Mouse (Mus musculus): ENCODE results near the gene Tbc1d1.

Tbc1d1 gene

DNA sequence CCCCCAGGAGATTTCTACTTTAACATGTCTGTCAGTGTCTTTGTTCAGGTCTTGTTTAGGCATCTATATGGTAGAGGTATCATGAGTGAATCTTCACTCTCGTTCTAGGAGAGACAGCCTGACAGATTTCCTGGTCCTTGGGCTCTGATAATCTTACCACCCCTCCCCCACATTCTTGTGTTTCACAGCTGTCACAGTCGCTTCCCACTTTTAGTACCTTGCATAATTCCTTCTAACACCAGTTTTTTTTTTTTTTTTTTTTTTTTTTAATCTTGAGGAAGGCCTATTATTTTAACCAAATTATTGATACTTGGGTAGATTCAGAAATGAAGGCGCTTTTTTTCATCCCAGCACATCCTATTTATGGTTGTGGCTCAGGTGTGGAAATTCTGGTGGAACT is 81.6 kb downstream of the Tbc1d1 start:
- DNase-seq (ENCODE audit: low read depth, low spot score): no peak

DNA sequence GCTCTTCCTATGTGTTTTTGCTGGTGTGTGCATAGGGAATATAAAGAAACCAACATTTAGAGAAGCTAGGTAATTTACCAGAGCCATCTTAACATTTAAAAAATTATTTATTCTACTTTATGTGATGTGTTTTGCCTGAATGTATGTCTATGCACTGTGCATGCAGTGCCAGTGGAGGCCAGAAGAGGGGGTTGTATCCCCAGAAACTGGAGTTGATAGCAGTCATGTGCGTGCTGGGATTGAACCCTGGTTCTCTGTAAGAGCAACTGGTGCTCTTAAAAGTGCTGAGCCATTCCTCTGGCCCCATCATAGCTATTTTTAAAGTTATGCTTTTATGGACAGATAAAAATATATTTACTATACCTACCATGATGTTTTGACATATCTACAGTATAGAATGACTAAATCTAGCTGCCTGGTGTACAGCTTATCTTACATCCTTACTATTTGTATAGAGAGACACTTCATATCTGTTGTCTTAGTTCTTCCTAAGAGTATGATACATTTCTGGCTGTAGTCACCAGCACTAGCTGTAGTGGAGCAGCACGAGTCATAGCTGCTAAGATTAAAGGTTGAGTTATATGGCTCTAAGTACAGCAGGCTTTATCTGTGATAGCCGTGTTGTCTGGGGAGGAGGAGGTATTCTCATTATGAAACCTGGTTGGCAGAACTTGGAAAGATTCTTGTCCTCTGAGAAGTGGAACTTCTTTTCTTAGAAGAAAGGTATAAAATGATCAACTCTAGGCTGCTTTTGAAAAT is 83.0 kb downstream of the Tbc1d1 start:
- DNase-seq (ENCODE audit: low read depth, low spot score): no peak

DNA sequence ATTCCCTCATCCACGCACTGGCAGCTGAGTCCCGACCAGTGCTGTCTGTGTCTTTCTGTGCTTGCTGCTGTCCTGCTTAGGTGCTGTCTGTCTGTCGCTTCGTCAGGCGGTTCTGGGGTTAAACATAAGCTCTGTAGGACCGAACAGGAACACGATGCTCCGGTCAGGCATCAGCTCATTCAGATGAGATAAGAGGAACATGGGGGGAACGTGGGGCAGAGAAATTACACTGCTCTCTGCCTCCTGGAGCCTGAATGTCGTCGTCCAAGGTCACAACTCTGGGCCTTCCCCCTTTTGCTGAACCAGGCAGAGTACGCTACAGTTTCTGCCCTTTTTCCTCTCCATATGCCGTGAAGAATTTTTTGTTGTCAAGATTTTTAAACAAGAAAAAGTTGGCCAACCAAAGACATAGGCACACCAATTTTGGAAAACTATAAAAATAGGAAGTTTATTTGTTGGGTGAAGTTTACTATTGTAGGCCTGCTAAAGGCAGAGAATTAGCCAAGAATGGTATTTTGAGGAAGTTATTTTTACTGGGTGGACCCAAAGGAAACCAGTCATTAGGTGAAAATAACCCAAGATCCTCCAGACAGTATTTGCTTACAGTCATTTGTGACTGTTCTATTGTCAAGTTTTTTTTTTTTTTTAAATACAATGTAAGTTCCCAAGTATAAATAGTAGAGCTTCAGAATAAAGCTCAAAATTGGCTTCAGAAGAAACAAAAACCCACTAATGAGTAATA is 85.0 kb downstream of the Tbc1d1 start:
- DNase-seq (ENCODE audit: low read depth, low spot score): no peak

DNA sequence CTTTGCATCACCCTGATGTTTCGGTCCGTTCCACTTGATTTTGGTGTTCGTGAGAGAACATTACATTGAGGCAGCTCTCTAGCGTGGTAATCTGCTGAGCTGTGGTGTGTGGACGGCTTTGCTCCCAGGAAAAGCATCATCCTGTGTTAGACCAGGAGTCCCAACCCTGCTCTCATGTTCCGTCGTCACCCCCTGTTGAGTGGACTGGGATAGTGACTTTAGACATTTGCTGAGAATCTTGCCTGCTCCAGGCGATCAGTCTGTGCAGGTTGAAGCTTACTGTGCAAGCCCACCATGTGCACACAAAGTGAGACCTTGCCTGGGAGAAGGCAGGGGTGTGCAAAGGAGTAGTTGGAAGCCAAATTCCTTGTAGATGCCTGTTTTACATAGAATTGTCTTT is 85.8 kb downstream of the Tbc1d1 start:
- no peak for DNase-seq (ENCODE audit: low read depth, low spot score)

DNA sequence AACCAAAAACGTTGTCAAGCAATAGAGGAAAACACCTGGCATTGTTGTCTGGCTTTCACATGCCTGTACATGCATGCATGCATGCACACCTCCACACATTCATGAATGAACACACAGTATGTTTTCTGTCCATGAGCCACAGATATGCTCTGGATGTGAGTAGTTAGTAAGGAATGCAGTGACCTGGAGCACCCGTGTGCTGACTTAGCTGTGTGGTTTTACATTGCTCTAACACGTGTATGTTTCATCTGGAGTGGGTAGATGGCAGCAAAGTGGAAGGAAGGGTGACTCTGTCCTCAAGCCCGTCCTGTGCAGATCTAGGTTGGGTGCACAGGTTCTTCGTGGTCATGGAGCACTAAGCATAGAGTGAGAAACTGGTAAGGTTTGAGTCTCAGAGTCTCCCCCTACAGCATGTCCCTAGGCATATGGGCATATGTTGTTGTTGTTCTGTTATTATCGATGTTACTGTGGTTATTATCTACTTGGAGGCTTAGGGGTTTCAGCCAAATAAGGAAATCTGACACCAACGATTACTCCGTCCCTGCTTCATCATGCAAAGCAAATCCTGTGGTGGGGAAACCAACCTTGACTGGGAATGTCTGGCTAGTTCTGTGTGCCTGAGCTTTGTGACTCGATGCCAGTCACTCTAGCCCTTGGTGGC is 86.8 kb downstream of the Tbc1d1 start:
- no peak for DNase-seq (ENCODE audit: low read depth, low spot score)

DNA sequence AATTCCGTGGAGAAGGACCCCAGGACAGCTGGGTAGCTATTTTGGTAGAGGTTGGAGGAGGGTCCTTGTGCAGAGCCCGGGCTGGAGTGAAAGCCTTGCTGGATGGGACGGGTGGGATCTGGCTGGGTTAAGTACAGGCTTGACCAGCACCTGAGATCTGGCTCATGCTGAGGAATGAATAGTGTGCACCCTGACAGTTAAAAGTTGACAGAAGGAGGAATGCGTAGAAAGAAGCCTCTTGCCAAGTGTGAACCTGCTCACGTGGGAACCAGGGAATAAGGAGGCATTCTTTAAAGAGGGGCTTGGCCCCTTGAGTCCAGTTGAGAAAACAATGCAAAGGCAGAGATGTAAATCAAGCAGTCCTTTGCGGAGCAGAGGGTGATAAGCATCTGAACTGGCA is 87.6 kb downstream of the Tbc1d1 start:
- no peak for DNase-seq (ENCODE audit: low read depth, low spot score)

DNA sequence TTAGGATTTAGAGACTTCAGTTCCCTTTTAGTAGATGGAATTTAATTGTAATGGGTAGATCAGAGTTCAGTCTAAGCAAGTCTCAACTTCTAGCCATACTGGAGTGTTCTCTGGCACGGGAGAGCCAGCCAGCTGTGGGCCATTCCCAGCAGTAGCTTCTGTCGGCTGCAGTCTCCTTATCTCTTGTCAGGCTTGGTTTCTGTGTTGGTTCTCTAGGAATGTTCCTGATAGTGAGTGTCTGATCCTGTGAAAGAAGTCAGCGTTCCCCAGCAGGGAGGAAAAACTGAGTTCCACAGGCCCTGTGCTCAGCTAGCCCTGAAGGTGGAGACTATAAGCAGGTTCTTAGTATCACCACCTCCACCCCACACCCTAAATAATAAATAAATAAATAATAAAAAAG is 88.2 kb downstream of the Tbc1d1 start:
- no peak for DNase-seq (ENCODE audit: low read depth, low spot score)

DNA sequence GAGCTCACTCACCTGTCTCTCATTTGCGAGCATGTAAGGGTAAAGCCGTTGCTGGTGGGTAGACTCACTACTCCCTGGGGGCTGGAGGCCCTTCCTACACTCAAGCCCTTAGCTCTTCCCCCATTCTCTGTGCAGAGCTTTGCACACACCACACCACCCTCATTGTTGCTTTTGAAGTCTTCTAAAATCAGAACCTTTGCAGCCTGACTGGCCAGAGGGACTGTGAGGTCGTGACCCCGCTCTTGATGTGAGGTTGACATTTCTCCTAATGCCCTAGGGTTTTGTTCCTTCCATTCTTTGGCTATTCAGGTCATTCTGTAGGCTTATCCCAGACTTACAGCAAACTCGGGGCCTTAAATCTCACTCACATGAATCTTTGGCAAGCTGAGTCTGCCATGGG is 88.6 kb downstream of the Tbc1d1 start:
- DNase-seq (ENCODE audit: low read depth, low spot score): no peak

DNA sequence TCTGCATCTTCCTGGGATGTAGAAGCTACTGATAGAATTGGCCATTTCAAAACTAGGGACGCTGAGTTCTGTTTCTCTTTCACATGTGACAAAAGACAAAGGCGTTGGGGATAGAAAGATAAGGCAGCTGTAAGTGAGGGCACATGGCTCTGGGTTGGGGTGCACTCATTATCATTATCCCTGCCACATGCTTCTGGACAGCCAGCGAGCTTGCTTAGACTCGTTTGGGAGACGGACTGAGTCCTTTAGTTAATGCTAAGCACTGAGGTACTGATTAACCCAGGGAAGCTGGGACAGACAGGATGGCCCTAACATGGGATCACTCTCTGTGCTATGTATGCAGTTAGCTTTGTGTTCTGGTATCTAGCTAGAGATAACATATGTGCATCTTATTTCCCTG is 95.3 kb downstream of the Tbc1d1 start:
- no peak for DNase-seq (ENCODE audit: low read depth, low spot score)

DNA sequence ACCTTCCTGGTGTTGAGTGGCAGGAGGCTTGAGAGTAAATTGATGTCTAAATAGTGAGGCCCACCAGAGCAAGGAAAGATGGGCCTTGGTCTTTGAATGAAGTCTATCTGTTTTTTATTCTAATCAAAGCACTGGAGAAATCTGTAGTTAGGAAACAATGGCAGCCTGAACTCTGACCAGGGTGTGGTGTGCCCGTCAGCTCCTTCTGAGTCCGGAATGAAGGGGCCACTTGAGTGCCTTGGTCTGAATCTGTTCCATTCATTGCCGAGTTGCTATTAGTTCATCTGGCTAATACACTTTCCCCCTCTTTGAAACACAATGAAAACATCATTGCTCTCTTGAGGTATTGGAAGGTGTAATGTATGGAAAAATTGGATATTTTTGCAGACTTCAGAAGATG is 98.2 kb downstream of the Tbc1d1 start:
- no peak for DNase-seq (ENCODE audit: low read depth, low spot score)

DNA sequence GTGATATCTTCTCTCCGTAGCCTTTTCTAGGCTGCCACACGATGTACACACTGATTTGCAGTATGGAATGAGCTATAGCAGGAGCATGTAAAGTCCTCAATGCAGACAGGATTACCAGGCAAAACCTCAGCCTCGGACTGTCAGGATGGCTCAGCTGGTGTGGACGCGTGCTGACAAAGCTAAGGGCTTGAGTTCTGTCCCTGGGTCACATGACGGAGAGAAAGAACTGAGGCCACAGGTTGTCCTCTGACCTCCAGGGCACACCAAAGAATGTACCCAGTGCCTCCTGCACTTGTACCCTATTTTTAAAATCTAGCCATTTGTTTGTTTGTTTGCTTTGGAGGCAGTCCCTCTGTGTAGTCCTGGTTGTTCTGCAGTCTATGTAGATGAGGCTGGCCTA is 98.9 kb downstream of the Tbc1d1 start:
- DNase-seq (ENCODE audit: low read depth, low spot score): no peak

DNA sequence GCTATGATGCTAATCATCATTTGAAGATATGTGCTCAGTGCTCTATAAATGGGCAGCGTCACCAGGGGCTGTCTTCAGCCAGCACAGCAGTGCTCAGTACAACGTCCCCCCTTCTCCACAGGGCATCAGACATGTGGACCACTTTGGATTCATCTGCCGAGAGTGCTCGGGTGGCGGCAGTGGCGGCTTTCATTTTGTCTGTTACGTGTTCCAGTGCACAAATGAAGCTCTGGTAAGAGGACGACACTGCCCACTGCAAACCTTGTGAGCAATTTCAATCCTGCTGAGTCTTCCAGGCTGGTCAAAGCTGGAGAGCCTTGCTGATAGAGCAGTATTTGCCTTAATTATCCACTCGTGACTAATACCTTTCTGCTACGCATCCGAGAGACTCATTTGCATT is 107.2 kb downstream of the Tbc1d1 start:
- DNase-seq (ENCODE audit: low read depth, low spot score): no peak

DNA sequence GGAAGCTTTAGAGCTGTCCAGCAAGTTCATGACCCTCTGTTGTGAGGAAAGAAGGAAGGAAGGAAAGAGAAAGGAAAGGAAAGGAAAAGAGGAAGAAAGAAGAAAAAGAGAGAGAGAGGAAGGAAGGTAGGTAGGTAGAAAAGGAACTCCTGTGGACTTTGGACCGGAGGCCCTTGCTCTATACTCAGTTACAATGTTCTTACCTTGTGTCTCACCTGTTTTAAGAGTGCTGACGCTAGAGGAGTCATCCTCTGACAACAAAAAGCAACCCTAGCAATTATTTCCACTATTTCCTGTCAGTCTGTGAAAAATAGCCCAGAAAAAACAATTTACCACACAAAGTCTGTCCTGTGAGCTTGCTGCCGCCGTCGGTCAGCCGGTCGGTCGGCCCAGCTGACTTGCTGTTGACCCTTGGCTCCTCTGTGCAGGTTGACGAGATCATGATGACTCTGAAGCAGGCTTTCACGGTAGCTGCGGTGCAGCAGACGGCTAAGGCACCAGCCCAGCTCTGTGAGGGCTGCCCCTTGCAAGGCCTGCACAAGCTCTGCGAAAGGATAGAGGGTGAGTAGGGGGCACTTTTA is 107.9 kb downstream of the Tbc1d1 start:
- no peak for DNase-seq (ENCODE audit: low read depth, low spot score)

DNA sequence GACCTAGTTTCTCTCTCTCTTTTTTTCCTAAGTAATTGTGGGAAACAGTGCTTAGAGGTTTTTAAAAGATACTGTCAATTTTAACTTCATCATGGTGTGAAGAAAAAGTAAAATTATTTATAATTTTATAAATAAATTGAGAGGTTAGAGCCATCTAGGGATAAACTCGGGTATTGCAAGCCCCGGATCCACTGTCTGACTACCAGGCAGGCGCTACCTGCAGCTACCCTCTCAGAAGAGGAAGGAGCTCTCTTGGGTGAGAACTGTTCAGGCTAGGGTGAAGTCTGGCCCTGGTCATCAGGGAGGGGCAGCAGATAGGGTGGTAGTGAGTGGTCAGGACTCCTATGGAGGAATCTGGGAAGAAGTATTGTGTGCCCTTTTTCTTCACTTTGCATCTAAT is 109.0 kb downstream of the Tbc1d1 start:
- peak; percentile 54 for DNase-seq (ENCODE audit: low read depth, low spot score)

DNA sequence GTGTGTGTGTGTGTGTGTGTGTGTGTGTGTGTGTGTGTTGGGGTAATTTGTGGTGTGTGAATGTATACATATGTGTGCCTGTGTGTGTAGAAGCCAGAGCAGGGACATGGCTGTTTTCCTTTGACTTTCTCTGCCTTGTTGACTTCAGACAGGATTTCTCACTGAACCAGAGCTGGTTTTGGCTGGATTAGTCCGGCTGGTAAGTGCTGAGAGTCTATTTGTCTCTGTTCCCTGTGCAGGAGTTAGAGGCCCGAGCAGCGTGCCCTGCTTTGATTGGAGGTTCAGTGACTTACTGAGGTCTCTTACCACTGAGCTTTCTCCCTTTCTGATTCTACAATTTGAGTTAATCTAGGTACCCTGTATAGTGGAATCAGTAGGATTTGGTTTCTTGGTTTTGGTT is 109.8 kb downstream of the Tbc1d1 start:
- no peak for DNase-seq (ENCODE audit: low read depth, low spot score)

DNA sequence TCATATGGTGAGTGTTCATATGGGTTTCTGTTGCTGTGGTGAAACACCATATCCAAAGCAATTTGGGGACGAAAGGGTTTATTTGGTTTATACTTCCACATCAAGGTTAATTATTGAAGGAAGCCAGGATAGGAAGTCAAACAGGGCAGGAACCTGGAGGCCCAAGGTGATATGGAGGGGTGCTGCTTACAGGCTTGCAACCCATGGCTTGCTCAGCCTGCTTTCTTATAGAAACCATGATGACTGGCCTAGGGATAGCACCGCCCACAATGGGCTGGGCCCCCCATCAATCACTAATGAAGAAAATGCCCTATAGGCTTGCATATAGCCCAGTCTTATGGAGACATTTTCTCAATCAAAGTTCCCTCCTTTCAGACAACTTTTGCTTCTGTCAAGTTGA is 110.4 kb downstream of the Tbc1d1 start:
- no peak for DNase-seq (ENCODE audit: low read depth, low spot score)

DNA sequence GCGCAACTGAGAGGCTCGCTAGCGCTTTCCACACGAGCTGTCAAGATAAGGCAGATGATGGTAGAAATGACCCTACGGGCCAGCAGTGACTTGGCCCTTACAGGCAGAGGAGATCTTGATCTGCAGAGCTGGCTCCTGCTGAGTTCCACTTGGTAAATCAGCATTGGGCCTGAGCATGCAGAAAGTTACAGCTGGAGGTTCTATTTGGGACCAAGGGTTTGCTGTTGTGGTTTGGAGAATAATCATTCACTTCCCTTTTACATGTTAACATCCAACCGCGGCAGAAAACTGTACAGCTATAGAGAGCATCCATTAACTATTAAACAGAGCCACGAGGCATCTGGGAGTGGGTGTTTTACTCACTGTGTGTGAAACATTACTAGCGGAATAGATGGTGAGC is 111.2 kb downstream of the Tbc1d1 start:
- no peak for DNase-seq (ENCODE audit: low read depth, low spot score)

DNA sequence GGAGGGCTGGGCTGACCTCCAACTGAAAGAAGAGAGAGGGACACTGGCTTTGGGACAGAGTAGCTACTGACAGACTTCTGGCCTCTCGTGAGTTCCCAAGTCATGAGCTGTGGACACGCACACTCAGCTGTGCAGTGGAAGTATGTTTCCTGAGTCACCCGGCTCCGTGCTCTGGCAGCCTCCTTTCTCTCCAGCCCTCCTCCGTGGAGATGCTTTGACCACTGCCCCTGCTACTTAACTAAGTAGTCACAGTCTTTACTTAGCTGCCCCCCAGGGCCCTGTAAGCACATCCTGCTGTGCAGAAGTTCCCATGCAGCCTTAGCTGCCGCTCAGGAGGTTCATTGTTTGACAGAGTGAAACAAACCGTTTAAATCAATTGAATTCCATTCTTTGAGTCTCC is 113.6 kb downstream of the Tbc1d1 start:
- DNase-seq (ENCODE audit: low read depth, low spot score): no peak

DNA sequence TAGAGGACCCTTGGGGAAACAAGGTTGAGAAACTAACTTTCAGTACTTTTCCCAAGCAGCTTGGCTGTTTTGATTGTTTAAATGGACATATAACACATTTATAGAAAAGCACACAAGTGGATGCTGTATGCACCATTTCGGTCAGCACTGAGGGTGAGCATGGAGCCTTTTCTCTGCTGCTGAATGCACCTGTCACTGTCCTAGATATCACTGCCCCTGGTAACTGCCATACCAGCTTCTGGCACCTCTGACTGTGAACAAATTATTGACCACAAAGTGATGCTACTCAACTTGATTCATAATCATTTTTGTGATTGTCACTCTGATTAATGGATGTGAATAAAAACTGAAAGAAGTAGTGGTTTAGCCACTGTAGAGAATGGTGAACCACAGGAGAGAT is 117.4 kb downstream of the Tbc1d1 start:
- DNase-seq (ENCODE audit: low read depth, low spot score): no peak

DNA sequence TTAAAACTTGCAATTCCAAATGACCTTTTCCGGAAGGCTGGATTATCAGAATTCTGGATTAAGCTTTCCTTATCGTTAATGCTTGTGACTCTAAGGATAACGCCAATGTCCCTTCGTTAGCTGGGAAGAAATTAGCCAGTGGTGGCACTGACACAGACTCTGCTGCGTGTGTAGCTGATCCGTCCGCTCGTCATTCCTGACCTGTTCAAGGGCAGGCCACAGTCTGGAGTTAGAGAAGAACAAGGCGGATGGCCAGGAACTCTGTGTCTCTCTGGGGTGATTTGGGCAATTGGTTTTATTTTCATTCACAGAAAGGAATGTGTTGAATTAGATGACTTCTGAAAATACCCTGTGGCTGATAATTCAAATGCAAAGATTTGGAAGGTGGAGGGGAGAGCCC is 118.2 kb downstream of the Tbc1d1 start:
- DNase-seq (ENCODE audit: low read depth, low spot score): no peak

DNA sequence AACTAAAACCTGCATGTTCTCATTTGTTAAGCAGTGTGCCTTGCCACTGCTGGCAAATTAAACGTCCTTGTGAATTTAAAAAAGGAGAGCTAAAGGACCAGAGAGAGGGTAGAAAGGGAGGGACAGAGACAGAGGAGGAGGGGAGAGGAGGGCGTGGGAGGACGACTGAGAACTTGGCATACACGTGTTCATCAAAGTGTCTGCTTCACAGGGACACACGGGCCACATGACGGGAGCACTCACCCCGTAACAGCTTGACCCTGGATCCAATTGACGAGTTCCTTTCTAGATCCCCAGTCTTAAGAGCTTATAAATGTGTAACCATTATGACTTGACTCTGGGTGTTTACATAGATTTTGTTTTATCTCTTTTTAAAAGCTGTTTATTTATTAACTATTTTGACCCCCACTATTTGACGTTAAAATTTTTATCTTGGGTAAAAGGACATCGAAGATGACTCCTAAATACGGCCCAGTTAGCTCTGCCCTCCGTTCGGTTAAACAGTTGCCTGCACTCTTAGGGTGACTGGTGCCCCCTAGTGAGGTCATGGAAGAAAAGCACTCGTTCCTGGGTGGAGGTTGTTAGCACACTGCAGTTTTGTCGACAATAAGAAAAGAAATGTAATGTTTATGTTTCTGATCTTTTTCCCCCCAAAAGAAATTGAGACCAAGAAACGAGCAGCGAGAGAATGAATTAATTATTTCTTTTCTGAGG is 118.8 kb downstream of the Tbc1d1 start:
- DNase-seq (ENCODE audit: low read depth, low spot score): peak; percentile 76

DNA sequence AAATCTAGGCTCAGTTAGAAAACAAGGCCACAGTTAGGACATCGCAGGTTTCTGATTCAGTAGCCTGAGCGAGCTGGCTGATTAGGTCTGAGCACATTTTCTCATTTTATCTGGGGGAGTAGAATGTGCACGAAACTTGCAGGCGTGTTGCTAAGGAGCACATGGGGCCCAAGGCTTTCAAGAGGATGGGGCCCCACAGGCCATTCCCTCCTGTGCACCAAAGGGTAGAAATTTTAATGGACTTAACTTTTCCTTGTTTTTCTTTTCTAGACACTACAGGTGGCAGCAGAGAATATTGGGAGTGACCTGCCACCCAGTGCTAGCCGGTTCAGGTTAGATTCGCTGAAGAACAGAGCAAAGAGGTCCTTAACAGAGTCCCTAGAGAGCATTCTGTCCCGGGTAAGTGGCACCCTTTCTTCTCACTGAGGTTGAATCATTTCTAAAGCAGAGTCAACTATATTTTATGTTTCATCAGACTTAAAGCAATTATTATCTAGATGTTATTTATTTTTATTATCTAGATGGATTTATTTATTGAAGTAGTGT is 121.6 kb downstream of the Tbc1d1 start:
- DNase-seq (ENCODE audit: low read depth, low spot score): no peak

Data from brain, adult 2 months (tissue).